Mouse (Mus musculus) embryonic facial prominence, embryonic 10.5 days (tissue): ENCODE measurements at regions not wholly inside any gene's neighbourhood (a gene's known extent, or its start where the extent isn't known, plus 50 kb on each side); places are given as distances from the start of the nearest gene placed in this dataset.

ENCODE experiments used
- DNase-seq: peaks from one replicate; pipeline ENCODE4 v3.0.0-alpha.2; 2017; ENCODE audit warnings: low spot score
- H3K27ac ChIP-seq: fragments of 300-500 bp; sonication (generic); replicated peaks from 2 replicates; pipeline ENCODE4 v1.5.1; 2016; ENCODE audit warnings: mild to moderate bottlenecking
- H3K27me3 ChIP-seq: fragments of 300-500 bp; sonication (generic); replicated peaks from 2 replicates; pipeline ENCODE4 v1.6.1; 2016; ENCODE audit warnings: low read depth, mild to moderate bottlenecking; ENCODE audit not compliant: poor library complexity, severe bottlenecking
- H3K36me3 ChIP-seq: fragments of 300-500 bp; sonication (generic); replicated peaks from 2 replicates; pipeline ENCODE4 v1.6.1; 2016; ENCODE audit warnings: mild to moderate bottlenecking, moderate library complexity
- H3K4me1 ChIP-seq: fragments of 300-500 bp; sonication (generic); 2 replicates; pipeline ENCODE4 v1.6.1; 2016
- H3K4me3 ChIP-seq: fragments of 300-500 bp; sonication (generic); 2 replicates; pipeline ENCODE4 v1.5.1; 2016; ENCODE audit warnings: mild to moderate bottlenecking, moderate library complexity
- H3K9me3 ChIP-seq: fragments of 300-500 bp; sonication (generic); 2 replicates; pipeline ENCODE4 v1.6.1; 2016; ENCODE audit warnings: mild to moderate bottlenecking
- WGBS: fragments of 180-500 bp; shearing (Covaris S2); methylation state at CpG from one replicate; pipeline ENCODE4 v1.1.7; 2016; 5-methylcytosine and 5-hydroxymethylcytosine counted together

DNA sequence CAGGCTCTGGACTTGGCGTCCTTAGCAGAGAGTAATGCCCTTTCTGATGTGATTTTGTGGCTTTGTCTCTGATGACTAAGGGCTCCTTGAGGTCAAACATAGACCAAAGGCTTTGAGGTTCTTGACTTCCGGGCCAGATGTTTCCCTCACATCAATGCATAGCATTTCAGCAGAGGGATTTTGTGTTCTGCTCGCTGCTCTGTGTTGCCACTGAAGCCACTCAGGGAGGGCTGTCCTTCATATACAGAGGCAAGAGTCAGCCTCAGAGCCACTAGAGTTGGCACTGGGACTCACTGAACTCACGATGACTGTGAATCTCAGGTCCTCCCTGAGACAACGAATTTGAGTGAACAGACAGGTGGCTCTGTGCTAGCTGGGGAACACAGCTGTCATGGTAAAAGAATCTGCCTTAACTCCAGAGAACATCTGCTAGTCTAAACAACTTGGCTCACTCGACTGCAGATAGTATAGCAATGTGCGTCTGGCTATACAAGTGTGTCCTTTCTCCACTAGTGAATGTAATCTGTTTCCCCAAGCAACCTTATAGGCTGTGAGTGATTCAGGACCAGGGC is 74.3 kb downstream of the Gp2 start:
- no peaks in the 10 kb centered on the region for H3K36me3 ChIP-seq
- WGBS: 85% methylated on average over 7 of the region's 7 CpGs
- no peaks in the 10 kb centered on the region for H3K9me3 ChIP-seq
- no peak for DNase-seq
- no peaks in the 10 kb centered on the region for H3K4me1 ChIP-seq
- H3K27me3 ChIP-seq: no peaks in the 10 kb centered on the region
- no peak overlapping the region for H3K27ac ChIP-seq
- H3K4me3 ChIP-seq: no peak overlapping the region

DNA sequence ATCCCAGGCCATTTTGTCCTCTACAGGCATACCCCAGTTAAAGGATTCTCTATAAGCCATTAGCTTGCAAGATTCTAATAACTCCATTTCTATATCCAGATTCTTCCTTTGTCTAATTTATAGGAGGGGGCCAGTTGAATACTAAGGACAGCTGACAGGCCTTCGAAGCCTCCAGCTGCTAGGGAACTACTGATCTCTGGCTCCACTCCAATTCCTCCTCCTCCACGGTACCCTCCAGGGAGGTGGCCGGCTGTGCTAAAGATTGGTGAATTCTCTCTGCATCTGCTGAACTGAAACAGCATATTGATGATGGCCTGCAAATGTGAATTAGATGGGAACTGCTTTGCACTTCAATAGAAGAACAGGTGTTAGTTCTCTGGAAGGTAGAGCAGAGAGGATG is 79.2 kb downstream of the Gp2 start:
- no peaks in the 10 kb centered on the region for H3K4me1 ChIP-seq
- H3K27ac ChIP-seq: no peak overlapping the region
- 78% methylated on average over 3 of the region's 3 CpGs for WGBS
- no peak overlapping the region for H3K4me3 ChIP-seq
- H3K36me3 ChIP-seq: no peaks in the 10 kb centered on the region
- H3K27me3 ChIP-seq: no peaks in the 10 kb centered on the region
- no peak for DNase-seq
- H3K9me3 ChIP-seq: no peaks in the 10 kb centered on the region

DNA sequence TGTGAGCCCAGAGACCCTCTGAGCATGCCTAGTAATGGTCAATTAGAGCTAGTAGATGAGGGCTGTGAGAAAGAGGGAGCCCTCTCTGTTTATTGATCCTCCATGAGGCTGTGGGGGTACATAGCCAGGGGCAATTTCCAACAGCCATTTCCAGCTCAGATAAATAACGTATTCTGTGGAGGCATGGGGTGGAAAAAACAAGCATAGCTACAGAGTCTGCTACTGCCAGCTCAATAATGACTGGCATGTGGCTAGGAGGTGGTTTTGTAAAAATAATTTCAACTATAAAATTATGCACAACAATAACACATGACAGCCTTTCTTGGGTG is 94.9 kb downstream of the Gp2 start:
- Histone ChIP-seq H3K9me3 (no peaks in the 10 kb centered on the region), H3K27ac (no peak overlapping the region), H3K4me1 (no peaks in the 10 kb centered on the region; the same call in 1 of the 2 replicates), H3K27me3 (no peaks in the 10 kb centered on the region), H3K4me3 (no peak overlapping the region), H3K36me3 (no peaks in the 10 kb centered on the region)
- WGBS: 57% methylated on average over 1 of the region's 1 CpGs
- no peak for DNase-seq

DNA sequence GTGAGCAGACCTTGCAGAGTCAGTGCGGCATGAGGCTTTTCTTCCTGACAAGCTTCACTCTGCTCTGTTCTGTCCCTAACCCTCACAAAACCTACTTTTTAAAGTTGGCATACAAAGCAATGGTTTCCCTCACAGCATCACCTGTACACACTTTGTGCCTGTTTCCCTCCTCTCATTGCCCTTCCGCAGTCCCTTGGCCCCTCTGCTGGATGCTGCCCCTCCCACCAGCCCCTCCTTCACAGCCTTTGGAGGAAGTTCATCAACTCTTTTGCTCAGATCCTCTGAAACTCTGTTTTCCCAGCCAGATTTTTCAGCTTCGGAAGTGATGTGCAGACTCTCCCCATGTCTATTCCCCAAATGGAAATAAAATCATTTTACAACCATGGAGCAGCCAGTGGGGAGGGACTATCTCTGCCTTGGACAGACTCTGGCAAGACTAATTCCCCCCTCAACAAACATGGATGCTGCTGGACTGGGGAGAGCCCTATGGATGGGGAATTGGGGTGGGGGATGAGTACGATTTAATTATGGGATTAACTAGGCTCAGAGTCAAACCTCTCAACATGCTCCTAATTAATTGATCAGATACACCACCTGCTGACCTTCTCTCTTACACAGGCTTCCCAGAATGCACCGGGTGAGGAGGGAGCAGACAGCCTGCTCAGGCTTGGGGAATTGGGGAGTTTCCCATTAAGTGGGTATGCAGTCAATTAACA is 95.4 kb downstream of the Gp2 start:
- Histone ChIP-seq H3K27ac (no peak overlapping the region), H3K36me3 (no peaks in the 10 kb centered on the region), H3K9me3 (no peaks in the 10 kb centered on the region), H3K27me3 (no peaks in the 10 kb centered on the region), H3K4me3 (no peak overlapping the region), H3K4me1 (no peaks in the 10 kb centered on the region; the same call in 1 of the 2 replicates)
- 47% methylated on average over 5 of the region's 5 CpGs for WGBS
- no peak for DNase-seq

DNA sequence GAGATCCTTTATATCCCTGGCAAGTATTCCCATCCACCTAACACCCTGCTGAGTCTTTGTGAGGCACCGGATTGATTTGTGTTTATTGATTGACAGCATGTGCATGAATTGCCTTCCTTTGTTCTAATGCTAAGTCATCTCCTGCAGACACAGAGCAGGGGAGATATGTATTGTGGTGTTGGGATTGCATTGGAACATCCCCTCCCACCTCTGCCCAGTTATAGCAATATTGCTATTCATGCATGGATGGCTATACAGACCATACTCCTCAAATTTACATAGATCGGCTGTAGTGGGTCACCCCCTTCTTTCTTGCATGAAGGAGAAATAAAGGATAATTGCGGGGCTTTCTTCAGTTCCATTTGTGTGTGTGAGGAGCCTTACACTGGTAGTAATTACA is 101.7 kb downstream of the Gp2 start:
- H3K27me3 ChIP-seq: no peaks in the 10 kb centered on the region
- DNase-seq: no peak
- no peaks in the 10 kb centered on the region for H3K4me1 ChIP-seq
- no peaks in the 10 kb centered on the region for H3K9me3 ChIP-seq
- no peaks in the 10 kb centered on the region for H3K36me3 ChIP-seq
- H3K4me3 ChIP-seq: no peak overlapping the region
- H3K27ac ChIP-seq: no peak overlapping the region
- WGBS: 85% methylated on average over 3 of the region's 3 CpGs

DNA sequence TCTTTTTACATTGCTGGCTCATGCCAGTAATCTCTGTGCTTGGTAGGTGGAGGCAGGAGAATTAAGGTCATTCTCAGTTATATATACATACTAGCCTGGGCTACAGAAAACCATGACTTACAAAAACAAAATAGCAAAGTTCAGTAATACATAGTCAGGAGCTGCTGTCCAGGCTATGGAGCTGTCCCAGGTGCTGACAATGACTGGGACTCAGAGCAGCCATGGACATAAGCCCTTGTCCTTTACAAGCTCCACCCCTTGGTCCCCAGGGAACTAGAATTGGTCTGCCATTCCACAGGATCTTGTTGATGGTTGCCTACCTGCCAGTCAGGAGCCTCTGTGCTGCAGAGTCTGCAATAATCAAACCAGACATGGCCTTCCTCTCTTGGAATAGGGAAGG is 102.8 kb downstream of the Gp2 start:
- Histone ChIP-seq H3K27me3 (no peaks in the 10 kb centered on the region), H3K9me3 (no peaks in the 10 kb centered on the region), H3K4me1 (no peaks in the 10 kb centered on the region), H3K4me3 (no peak overlapping the region), H3K36me3 (no peaks in the 10 kb centered on the region), H3K27ac (no peak overlapping the region)
- DNase-seq: peak; percentile 66

DNA sequence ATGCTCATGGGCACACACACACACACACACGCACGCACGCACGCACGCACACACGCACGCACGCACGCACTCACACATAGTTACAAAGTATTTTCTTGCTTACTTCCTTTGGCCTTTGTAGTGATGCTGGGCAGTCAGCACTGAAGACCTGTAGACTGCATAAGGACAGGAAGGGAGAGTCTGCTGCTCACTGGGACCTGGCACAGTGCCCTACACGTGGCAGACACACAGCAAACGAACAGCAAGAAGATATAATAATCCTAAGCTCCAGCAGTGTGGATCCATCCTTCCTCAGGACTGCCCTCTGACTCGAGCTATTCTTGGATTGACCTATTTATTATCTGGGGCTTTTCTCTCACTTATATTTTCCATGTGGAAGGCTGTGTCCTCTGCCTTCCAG is 106.5 kb downstream of the Gp2 start:
- Histone ChIP-seq H3K9me3 (no peaks in the 10 kb centered on the region), H3K36me3 (no peaks in the 10 kb centered on the region), H3K4me3 (no peak overlapping the region), H3K27ac (no peak overlapping the region), H3K27me3 (no peaks in the 10 kb centered on the region), H3K4me1 (no peaks in the 10 kb centered on the region)
- DNase-seq: no peak
- WGBS: 91% methylated on average over 12 of the region's 12 CpGs

DNA sequence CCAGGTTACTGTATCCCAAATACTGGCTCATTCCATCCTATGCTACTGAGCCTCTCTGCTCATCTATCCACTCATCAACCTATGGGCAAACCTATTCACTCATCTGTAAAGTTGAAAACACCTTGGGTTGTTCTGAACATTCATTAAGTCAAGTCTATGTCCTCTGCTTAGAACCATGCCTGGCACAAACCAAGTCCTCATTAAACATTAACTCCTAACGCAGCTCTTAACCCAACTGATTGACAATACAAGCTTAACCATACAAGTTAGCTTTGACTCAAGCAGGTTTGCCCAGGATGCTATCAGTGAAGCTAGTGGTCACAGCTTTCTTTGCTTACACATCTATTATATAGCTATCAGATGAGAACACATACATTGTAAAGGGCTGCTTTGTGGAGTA is 108.4 kb downstream of the Gp2 start:
- H3K27me3 ChIP-seq: no peaks in the 10 kb centered on the region
- H3K27ac ChIP-seq: no peak overlapping the region
- H3K9me3 ChIP-seq: no peaks in the 10 kb centered on the region
- 89% methylated on average over 1 of the region's 1 CpGs for WGBS
- H3K4me1 ChIP-seq: no peaks in the 10 kb centered on the region
- DNase-seq: no peak
- no peaks in the 10 kb centered on the region for H3K36me3 ChIP-seq
- no peak overlapping the region for H3K4me3 ChIP-seq

DNA sequence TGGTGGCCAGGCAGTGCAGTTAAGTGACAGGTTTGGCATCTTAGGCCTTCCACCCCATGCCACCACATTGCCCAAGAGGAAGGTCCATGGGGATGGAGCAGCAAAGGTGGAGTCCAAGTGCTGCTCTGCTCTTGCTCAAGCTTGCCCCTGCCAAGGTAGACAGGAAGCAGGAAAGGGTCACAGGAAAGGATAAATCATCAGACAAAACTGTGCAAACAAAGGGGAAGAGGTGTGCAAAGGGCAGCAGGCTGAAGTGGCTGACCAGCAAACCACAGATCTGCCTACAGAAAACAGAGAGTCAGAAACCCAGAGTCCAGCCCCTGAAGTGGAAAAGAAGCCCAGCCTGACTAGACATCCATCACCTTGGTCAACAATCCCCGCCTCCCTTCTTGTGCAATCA is 115.7 kb downstream of the Gp2 start:
- Histone ChIP-seq H3K4me1 (no peaks in the 10 kb centered on the region), H3K36me3 (no peaks in the 10 kb centered on the region), H3K9me3 (no peaks in the 10 kb centered on the region), H3K27me3 (no peaks in the 10 kb centered on the region), H3K27ac (no peak overlapping the region), H3K4me3 (no peak overlapping the region)
- DNase-seq: no peak
- 82% methylated on average over 1 of the region's 1 CpGs for WGBS

DNA sequence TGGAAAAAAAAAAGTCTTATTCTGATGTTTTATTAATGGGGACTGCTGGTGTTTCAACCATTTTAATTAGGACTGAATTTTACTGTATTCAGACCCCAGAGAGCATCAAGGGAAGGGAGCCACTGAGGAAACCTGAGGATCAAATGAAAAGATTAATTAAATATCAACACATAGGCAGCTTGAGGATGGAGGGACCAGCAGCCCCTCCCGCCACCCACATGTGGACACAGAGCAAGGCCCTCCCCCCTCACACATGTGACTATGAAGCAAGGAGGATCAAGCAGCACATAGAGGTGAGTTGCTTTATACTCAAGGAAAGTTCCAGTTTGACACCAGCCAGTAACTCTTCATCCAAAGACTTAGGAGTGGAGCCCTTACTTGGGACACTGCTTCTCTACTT is 126.0 kb downstream of the Gp2 start:
- Histone ChIP-seq H3K36me3 (no peaks in the 10 kb centered on the region), H3K27me3 (no peaks in the 10 kb centered on the region), H3K27ac (no peak overlapping the region), H3K4me1 (peaks cover 5% of the 10 kb centered on the region; the same call in 1 of the 2 replicates), H3K4me3 (no peak overlapping the region), H3K9me3 (no peaks in the 10 kb centered on the region)
- DNase-seq: no peak
- 85% methylated on average over 1 of the region's 1 CpGs for WGBS

DNA sequence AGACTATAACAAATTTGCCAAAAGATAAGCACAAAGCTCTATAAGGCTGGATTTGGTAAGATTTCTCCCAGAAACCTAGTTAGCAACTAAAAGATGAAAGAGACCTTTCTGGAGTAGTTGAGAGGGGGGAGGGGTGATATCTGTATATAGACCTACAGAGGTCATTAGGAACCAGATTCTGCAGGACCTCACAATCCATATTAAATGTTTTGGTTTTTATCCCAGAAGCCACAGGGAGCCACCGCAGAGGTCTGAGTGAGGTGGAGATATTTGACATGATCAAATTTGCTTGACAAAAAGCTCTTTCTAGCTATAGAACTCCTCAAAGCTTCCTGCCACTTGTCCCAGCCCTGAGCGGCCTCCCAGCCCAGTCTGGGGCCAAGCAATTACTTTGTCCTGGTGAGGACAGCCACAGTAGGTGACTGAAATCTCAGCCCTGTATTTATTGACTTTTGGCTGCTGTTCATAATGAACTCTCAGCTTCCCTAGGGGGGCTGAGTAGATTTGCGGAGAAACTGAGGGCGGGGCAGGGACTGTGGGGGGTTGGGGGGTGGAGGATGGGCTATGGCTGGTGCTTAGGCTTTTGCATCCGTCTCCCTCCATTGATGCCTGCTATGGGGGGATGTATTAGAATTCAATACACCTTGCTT is 128.5 kb downstream of the Gp2 start:
- H3K4me1 ChIP-seq: peaks cover 5% of the 10 kb centered on the region; the same call in 1 of the 2 replicates
- H3K4me3 ChIP-seq: no peak overlapping the region
- WGBS: 9% methylated on average over 5 of the region's 5 CpGs
- H3K36me3 ChIP-seq: no peaks in the 10 kb centered on the region
- H3K9me3 ChIP-seq: no peaks in the 10 kb centered on the region
- peak; percentile 10 for DNase-seq
- H3K27me3 ChIP-seq: no peaks in the 10 kb centered on the region
- H3K27ac ChIP-seq: no peak overlapping the region

DNA sequence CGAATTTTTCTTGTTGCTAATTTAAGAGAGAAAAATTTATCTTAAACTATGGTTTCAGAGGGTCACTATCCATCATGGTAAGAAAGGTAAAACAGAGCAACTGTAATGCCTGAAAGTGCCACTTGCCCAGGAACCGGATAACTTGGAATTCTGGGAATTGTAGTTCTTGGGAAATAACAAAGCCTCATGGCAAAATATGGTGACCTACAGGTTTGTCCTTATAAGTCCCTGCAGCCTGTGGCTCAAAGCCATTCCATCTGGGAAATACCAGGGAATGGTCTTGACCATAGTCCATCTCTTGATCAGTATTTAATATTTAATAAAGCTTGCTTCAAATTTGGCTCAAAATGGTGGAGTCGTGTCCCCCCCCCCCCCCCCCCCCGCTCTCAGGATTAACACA is 111.9 kb upstream of the Gpr139 start:
- Histone ChIP-seq H3K4me3 (no peak overlapping the region), H3K36me3 (no peaks in the 10 kb centered on the region), H3K9me3 (no peaks in the 10 kb centered on the region), H3K4me1 (no peaks in the 10 kb centered on the region), H3K27me3 (no peaks in the 10 kb centered on the region), H3K27ac (no peak overlapping the region)
- DNase-seq: no peak
- WGBS: 77% methylated on average over 3 of the region's 4 CpGs

DNA sequence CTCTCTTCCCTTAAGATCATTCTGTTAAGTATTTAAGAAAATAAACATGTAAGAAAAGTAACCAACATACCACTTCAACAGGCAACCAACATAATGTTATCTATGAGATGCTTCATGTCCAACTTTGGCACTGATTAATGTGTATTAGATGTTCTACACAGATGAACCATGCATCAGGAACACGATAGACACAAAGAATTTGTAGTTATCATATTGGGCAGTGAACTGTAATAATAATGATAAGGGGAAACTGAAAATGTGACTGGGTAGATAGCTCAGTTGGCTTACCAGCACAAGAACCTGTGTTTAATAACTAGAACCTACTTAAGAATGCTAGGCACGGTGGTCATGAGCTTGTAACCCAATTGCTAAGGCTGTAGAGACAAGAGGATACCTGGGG is 107.0 kb upstream of the Gpr139 start:
- Histone ChIP-seq H3K9me3 (no peaks in the 10 kb centered on the region), H3K4me3 (no peak overlapping the region), H3K36me3 (no peaks in the 10 kb centered on the region), H3K4me1 (no peaks in the 10 kb centered on the region), H3K27ac (no peak overlapping the region), H3K27me3 (no peaks in the 10 kb centered on the region)
- DNase-seq: no peak
- WGBS: 80% methylated on average over 2 of the region's 2 CpGs
